Mouse (Mus musculus) limb, embryonic 11.5 days (tissue): ENCODE results near the gene Rxfp3. TPM values are rescaled to one million over a fixed set of nuclear protein-coding genes. Genes with fewer than 3 reads are reported as not detected.
"Not testable (repeated sequence)": the region's sequence is repeated elsewhere in the genome, so short reads cannot be mapped to it uniquely, and the experiment has no call there.

ENCODE experiments used
- ATAC-seq: fragments of 200-750 bp; cut with Nextera tagmentation; 2 replicates; pipeline ENCODE4 v1.8.0; 2017; ENCODE audit warnings: low read depth; ENCODE audit not compliant: insufficient number of reproducible peaks, low FRiP score, low TSS enrichment
- DNase-seq: peaks from one replicate; pipeline ENCODE4 v3.0.0-alpha.2; 2015; ENCODE audit warnings: low spot score
- H3K27ac ChIP-seq: fragments of 300-500 bp; sonication (generic); replicated peaks from 2 replicates; pipeline ENCODE4 v1.5.1; 2014; ENCODE audit warnings: low read depth, mild to moderate bottlenecking, low read length
- H3K27me3 ChIP-seq: fragments of 300-500 bp; sonication (generic); 2 replicates; pipeline ENCODE4 v1.6.1; 2014; ENCODE audit warnings: mild to moderate bottlenecking, low read length, mixed read lengths; ENCODE audit not compliant: control insufficient read depth, insufficient read depth
- H3K36me3 ChIP-seq: fragments of 300-500 bp; sonication (generic); 2 replicates; pipeline ENCODE4 v1.6.1; 2014; ENCODE audit warnings: mild to moderate bottlenecking, low read length, moderate library complexity, mixed read lengths; ENCODE audit not compliant: control insufficient read depth, insufficient read depth
- H3K4me1 ChIP-seq: fragments of 300-500 bp; sonication (generic); 2 replicates; pipeline ENCODE4 v1.6.1; 2014; ENCODE audit warnings: low read length, mixed read lengths; ENCODE audit not compliant: control insufficient read depth, insufficient read depth
- H3K4me2 ChIP-seq: fragments of 300-500 bp; sonication (generic); 2 replicates; pipeline ENCODE4 v1.6.1; 2014; ENCODE audit warnings: low read depth, mild to moderate bottlenecking, moderate library complexity; ENCODE audit not compliant: severe bottlenecking
- H3K4me3 ChIP-seq: fragments of 300-500 bp; sonication (generic); 2 replicates; pipeline ENCODE4 v1.5.1; 2014; ENCODE audit warnings: low read depth, low read length
- H3K9ac ChIP-seq: fragments of 300-500 bp; sonication (generic); 2 replicates; pipeline ENCODE4 v1.6.1; 2014; ENCODE audit warnings: mild to moderate bottlenecking, low read length
- H3K9me3 ChIP-seq: fragments of 300-500 bp; sonication (generic); 2 replicates; pipeline ENCODE4 v1.6.1; 2016; ENCODE audit warnings: low read length; ENCODE audit not compliant: control insufficient read depth
- WGBS: fragments of 180-500 bp; shearing (Covaris S2); extraction: QIAGEN DNeasy Blood & Tissue Kit; methylation state at CpG from one replicate; pipeline ENCODE4 v1.1.7; 2014; 5-methylcytosine and 5-hydroxymethylcytosine counted together
- polyA plus RNA-seq: library from polyadenylated mRNA; unstranded; fragments of >200 nt; fragmentation: Nextera tagmentation; extraction: Ambion mirVana; gene quantifications from 2 replicates; pipeline ENCODE4 v1.2.1, GENCODE M21; 2014

Gene Rxfp3
- polyA plus RNA-seq, 1 experiment from 2014 or later, result 0.53 TPM

GRCm38 (mm10) chr15:11010976-11011548 is 26.7 kb downstream of the Rxfp3 start:
- H3K9me3 ChIP-seq, result no peaks in the 10 kb centered on the region
- no peak overlapping the region for H3K27ac ChIP-seq
- WGBS, result 90% methylated on average over 11 of the region's 11 CpGs
- ATAC-seq, result no peak
- H3K9ac ChIP-seq, result no peak overlapping the region
- H3K4me2 ChIP-seq, result no peak overlapping the region
- no peaks in the 10 kb centered on the region for H3K27me3 ChIP-seq
- H3K4me3 ChIP-seq, result no peak overlapping the region
- no peak for DNase-seq
- H3K4me1 ChIP-seq, result no peaks in the 10 kb centered on the region
- no peaks in the 10 kb centered on the region for H3K36me3 ChIP-seq

DNA sequence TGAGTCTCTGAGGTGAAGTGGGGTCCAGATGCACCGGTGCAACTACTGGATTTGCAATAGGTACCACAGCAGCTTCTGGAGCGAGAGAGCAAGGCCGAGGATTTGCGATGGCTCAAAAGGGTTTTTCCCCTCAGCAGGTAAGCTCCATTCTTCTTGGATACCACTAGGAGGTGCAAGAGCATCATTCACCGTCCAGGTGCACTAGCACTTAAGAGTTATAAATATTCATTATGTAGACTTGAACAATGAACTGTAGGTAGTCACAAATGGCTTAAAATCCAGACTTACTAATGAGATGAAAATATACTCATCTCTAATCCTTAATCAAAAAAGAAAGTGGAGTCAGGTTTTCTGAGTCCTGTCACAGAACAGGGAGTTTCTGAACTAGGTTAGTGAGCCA is 29.0 kb downstream of the Rxfp3 start:
- peak; percentile 23 for DNase-seq
- Histone ChIP-seq H3K27me3 (no peaks in the 10 kb centered on the region), H3K9ac (no peak overlapping the region), H3K4me2 (no peak overlapping the region), H3K4me3 (no peak overlapping the region), H3K36me3 (no peaks in the 10 kb centered on the region), H3K4me1 (no peaks in the 10 kb centered on the region), H3K9me3 (no peaks in the 10 kb centered on the region), H3K27ac (no peak overlapping the region)
- WGBS, result 20% methylated on average over 5 of the region's 5 CpGs
- ATAC-seq, result no peak

GRCm38 (mm10) chr15:11004646-11005045 is 33.1 kb downstream of the Rxfp3 start:
- H3K4me1 ChIP-seq, result no peaks in the 10 kb centered on the region
- H3K4me3 ChIP-seq, result no peak overlapping the region
- no peak for DNase-seq
- no peak overlapping the region for H3K27ac ChIP-seq
- no peak overlapping the region for H3K9ac ChIP-seq
- H3K36me3 ChIP-seq, result no peaks in the 10 kb centered on the region
- no peaks in the 10 kb centered on the region for H3K27me3 ChIP-seq
- H3K4me2 ChIP-seq, result no peak overlapping the region
- 82% methylated on average over 6 of the region's 6 CpGs for WGBS
- no peaks in the 10 kb centered on the region for H3K9me3 ChIP-seq
- ATAC-seq, result no peak

- DNase-seq, result no peak
- no peak for ATAC-seq
- Histone ChIP-seq H3K4me2 (no peak overlapping the region), H3K4me1 (no peaks in the 10 kb centered on the region), H3K36me3 (no peaks in the 10 kb centered on the region), H3K9me3 (no peaks in the 10 kb centered on the region), H3K9ac (no peak overlapping the region), H3K27ac (no peak overlapping the region), H3K27me3 (no peaks in the 10 kb centered on the region), H3K4me3 (no peak overlapping the region)
- WGBS, result 89% methylated on average over 4 of the region's 4 CpGs
These were observed 34.0 kb downstream of the Rxfp3 start for GRCm38 (mm10) chr15:11003791-11004190.

GRCm38 (mm10) chr15:11000421-11000820 is 37.4 kb downstream of the Rxfp3 start, which contains the start of gene Slc45a2:
Slc45a2 (plus strand) TSS chr15:11000721.
- Histone ChIP-seq H3K4me2 (no peak within 1 kb of the TSS), H3K4me3 (no peak within 1 kb of the TSS), H3K27ac (no peak within 1 kb of the TSS), H3K9ac (no peak within 1 kb of the TSS), H3K27me3 (no peaks in the 10 kb centered on the region), H3K36me3 (no peaks in the 10 kb centered on the region), H3K9me3 (no peaks in the 10 kb centered on the region), H3K4me1 (no peaks in the 10 kb centered on the region)
- WGBS, result 68% methylated on average over 7 of the region's 7 CpGs
- ATAC-seq, result no peak
- DNase-seq, result no peak

DNA sequence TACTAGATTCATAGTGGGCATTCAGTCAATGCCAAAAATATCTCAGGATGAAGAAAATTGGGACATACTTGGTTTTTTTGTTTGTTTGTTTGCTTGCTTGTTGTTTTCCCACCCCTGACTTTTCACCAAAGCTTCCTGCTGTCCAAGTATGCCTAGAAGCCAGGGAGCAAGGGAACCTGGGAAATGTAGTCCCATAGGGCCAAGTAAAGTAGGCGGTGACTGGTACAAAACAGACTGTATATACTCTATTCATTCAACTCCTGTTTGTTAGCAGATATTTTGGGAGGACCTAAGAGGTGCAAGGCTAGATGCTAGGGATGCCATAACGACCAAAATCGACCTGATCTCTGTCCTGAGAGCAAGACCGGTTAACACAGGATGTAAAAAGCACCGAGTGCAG is 38.0 kb downstream of the Rxfp3 start:
- WGBS, result 58% methylated on average over 5 of the region's 5 CpGs
- no peak for DNase-seq

GRCm38 (mm10) chr15:10991566-10991965 is 46.2 kb downstream of the Rxfp3 start:
- H3K36me3 ChIP-seq, result no peaks in the 10 kb centered on the region
- DNase-seq, result no peak
- no peak overlapping the region for H3K4me2 ChIP-seq
- H3K4me1 ChIP-seq, result no peaks in the 10 kb centered on the region
- no peaks in the 10 kb centered on the region for H3K27me3 ChIP-seq
- 90% methylated on average over 1 of the region's 1 CpGs for WGBS
- no peak overlapping the region for H3K4me3 ChIP-seq
- no peak overlapping the region for H3K27ac ChIP-seq
- no peak for ATAC-seq
- H3K9ac ChIP-seq, result no peak overlapping the region
- H3K9me3 ChIP-seq, result no peaks in the 10 kb centered on the region

More for the DNA sequence above, 38.0 kb downstream of the Rxfp3 start:
- H3K36me3 ChIP-seq, result no peaks in the 10 kb centered on the region
- no peaks in the 10 kb centered on the region for H3K27me3 ChIP-seq
- no peaks in the 10 kb centered on the region for H3K9me3 ChIP-seq
- H3K27ac ChIP-seq, result no peak overlapping the region
- H3K4me2 ChIP-seq, result no peak overlapping the region
- H3K4me1 ChIP-seq, result no peaks in the 10 kb centered on the region
- H3K4me3 ChIP-seq, result no peak overlapping the region
- ATAC-seq, result no peak
- no peak overlapping the region for H3K9ac ChIP-seq

- Histone ChIP-seq H3K27ac (no peak overlapping the region), H3K9ac (no peak overlapping the region), H3K4me3 (no peak overlapping the region), H3K4me1 (no peaks in the 10 kb centered on the region), H3K9me3 (no peaks in the 10 kb centered on the region), H3K36me3 (no peaks in the 10 kb centered on the region), H3K4me2 (no peak overlapping the region), H3K27me3 (no peaks in the 10 kb centered on the region)
- 66% methylated on average over 2 of the region's 2 CpGs for WGBS
- no peak for DNase-seq
- ATAC-seq, result no peak
These were observed 47.4 kb downstream of the Rxfp3 start for GRCm38 (mm10) chr15:10990411-10990810.

- H3K4me3 ChIP-seq, H3K36me3 ChIP-seq, H3K4me1 ChIP-seq, H3K9ac ChIP-seq, ATAC-seq, DNase-seq, H3K27me3 ChIP-seq, H3K9me3 ChIP-seq, H3K4me2 ChIP-seq, H3K27ac ChIP-seq: not testable (repeated sequence)
- 80% methylated on average over 2 of the region's 2 CpGs for WGBS
These were observed 51.3 kb downstream of the Rxfp3 start for GRCm38 (mm10) chr15:10986477-10986876.
